Comparison of ENCODE assay signal across 11 mouse cellular contexts in genomic region chr5:142427876-142428275, GRCm38 (mm10). TPM values are rescaled to one million over a fixed set of nuclear protein-coding genes. Genes with fewer than 3 reads are reported as not detected.
DNase-seq lines count a peak whose midpoint lies in the region; ATAC-seq and TF ChIP-seq lines count a peak whose summit lies in the region.
"Had no signal": no experiment of that assay in that cellular context is flagged by ENCODE, and none has a peak within 500 bp of the region (broad histone marks: within the 10 kb centered on the region; RNA-seq: fewer than 3 reads in every experiment).

No protein-coding gene starts in this region.

- H3K4me3 ChIP-seq in intestine, embryonic 14.5 days (ENCODE audit: low read depth, low read length) = no peak overlapping the region
- H3K4me3 ChIP-seq in intestine, postnatal 0 days (ENCODE audit: low read depth, low read length) = no peak overlapping the region
- H3K4me3 ChIP-seq in midbrain, embryonic 10.5 days = no peak overlapping the region
- no peak overlapping the region for H3K4me3 ChIP-seq in midbrain, embryonic 11.5 days (ENCODE audit: low read depth, low read length)

- no peak overlapping the region for H3K9ac ChIP-seq in intestine, embryonic 14.5 days (ENCODE audit: low read length)
- H3K9ac ChIP-seq in intestine, postnatal 0 days (ENCODE audit: low read depth, low read length) = no peak overlapping the region
- no peak overlapping the region for H3K9ac ChIP-seq in midbrain, embryonic 11.5 days (ENCODE audit: low read length)

- WGBS in intestine, embryonic 14.5 days = 77% methylated on average over 10 of the region's 10 CpGs
- 61% methylated on average over 10 of the region's 10 CpGs for WGBS in intestine, postnatal 0 days
- WGBS in midbrain, embryonic 10.5 days = 71% methylated on average over 10 of the region's 10 CpGs
- 57% methylated on average over 10 of the region's 10 CpGs for WGBS in midbrain, embryonic 11.5 days

- ATAC-seq in intestine, embryonic 14.5 days (replicated peaks; ENCODE audit: low FRiP score, low TSS enrichment, low read depth) = no peak
- ATAC-seq in intestine, postnatal 0 days = no peak
- no peak for ATAC-seq in midbrain, embryonic 11.5 days (ENCODE audit: low FRiP score)

- H3K27ac ChIP-seq in intestine, embryonic 14.5 days (ENCODE audit: low read depth) = 0 out of 2 replicates have a peak overlapping the region, but pooled peaks have one; percentile 19
- no peak overlapping the region for H3K27ac ChIP-seq in intestine, postnatal 0 days (ENCODE audit: low read depth, low read length)
- peak overlapping the region; percentile 65 for H3K27ac ChIP-seq in midbrain, embryonic 10.5 days (replicated peaks)
- no peak overlapping the region for H3K27ac ChIP-seq in midbrain, embryonic 11.5 days (ENCODE audit: low read depth, low read length)

- H3K9me3 ChIP-seq in intestine, embryonic 14.5 days (ENCODE audit: control insufficient read depth, low read length) = no peaks in the 10 kb centered on the region
- no peaks in the 10 kb centered on the region for H3K9me3 ChIP-seq in intestine, postnatal 0 days (ENCODE audit: control insufficient read depth)
- no peaks in the 10 kb centered on the region for H3K9me3 ChIP-seq in midbrain, embryonic 10.5 days (replicated peaks)
- H3K9me3 ChIP-seq in midbrain, embryonic 11.5 days (ENCODE audit: control insufficient read depth, low read length) = no peaks in the 10 kb centered on the region

- H3K27me3 ChIP-seq in intestine, embryonic 14.5 days (replicated peaks; ENCODE audit: control insufficient read depth, insufficient read depth, low read length) = no peaks in the 10 kb centered on the region
- no peaks in the 10 kb centered on the region for H3K27me3 ChIP-seq in intestine, postnatal 0 days (replicated peaks; ENCODE audit: control insufficient read depth, insufficient read depth, low read length)
- no peaks in the 10 kb centered on the region for H3K27me3 ChIP-seq in midbrain, embryonic 10.5 days (ENCODE audit: low read depth, poor library complexity, severe bottlenecking)
- H3K27me3 ChIP-seq in midbrain, embryonic 11.5 days (ENCODE audit: control insufficient read depth, insufficient read depth, low read length) = no peaks in the 10 kb centered on the region

- H3K36me3 ChIP-seq in intestine, embryonic 14.5 days (ENCODE audit: control insufficient read depth, insufficient read depth, low read length) = no peaks in the 10 kb centered on the region
- peaks cover 3% of the 10 kb centered on the region; the same call in 1 of the 2 replicates for H3K36me3 ChIP-seq in intestine, postnatal 0 days (ENCODE audit: control insufficient read depth, insufficient read depth)
- peaks cover 40% of the 10 kb centered on the region for H3K36me3 ChIP-seq in midbrain, embryonic 10.5 days
- H3K36me3 ChIP-seq in midbrain, embryonic 11.5 days (ENCODE audit: control insufficient read depth, insufficient read depth, low read length) = no peaks in the 10 kb centered on the region

- peak; percentile 31 for DNase-seq in embryo, embryonic 11 days
- DNase-seq in embryo, embryonic 10 days (ENCODE audit: low spot score) = no peak
- no peak for DNase-seq in intestine, embryonic 14.5 days (ENCODE audit: low spot score)
- DNase-seq in midbrain, embryonic 10.5 days (ENCODE audit: low spot score) = no peak
- no peak for DNase-seq in midbrain, embryonic 11.5 days (ENCODE audit: low spot score, missing footprints)
- DNase-seq in cerebellum, postnatal 25 days = no peak
- DNase-seq in Muller cell, postnatal 12 days (ENCODE audit: inconsistent ontology term) = no peak
- DNase-seq: cerebellum, postnatal 36 days; layer of hippocampus, postnatal 36 days; right cerebral cortex, adult 18-20 months had no signal

- TF ChIP-seq CTCF in intestine, postnatal 0 days (IDR thresholded peaks at IDR 0.05; ENCODE audit: low read depth) = no peak

- peaks cover 27% of the 10 kb centered on the region for H3K4me1 ChIP-seq in intestine, embryonic 14.5 days (replicated peaks; ENCODE audit: control insufficient read depth, insufficient read depth, low read length)
- H3K4me1 ChIP-seq in intestine, postnatal 0 days (replicated peaks; ENCODE audit: control insufficient read depth, insufficient read depth, low read length) = peaks cover 26% of the 10 kb centered on the region
- peaks cover 69% of the 10 kb centered on the region for H3K4me1 ChIP-seq in midbrain, embryonic 10.5 days
- peaks cover 3% of the 10 kb centered on the region; the same call in 1 of the 2 replicates for H3K4me1 ChIP-seq in midbrain, embryonic 11.5 days (ENCODE audit: control insufficient read depth, insufficient read depth, low read length)

- no peak overlapping the region for H3K4me2 ChIP-seq in intestine, embryonic 14.5 days (ENCODE audit: low read length)
- no peak overlapping the region for H3K4me2 ChIP-seq in intestine, postnatal 0 days (replicated peaks; ENCODE audit: low read depth)
- H3K4me2 ChIP-seq in midbrain, embryonic 11.5 days = no peak overlapping the region

RNA-seq across cellular contexts. Expression of gene Foxk1, which starts 26.6 kb away (rescaled TPM):
- polyA plus RNA-seq in intestine, embryonic 14.5 days (2014; fragmentation: Nextera tagmentation; extraction: Ambion mirVana) = 3.6 and 5.6 TPM in 2 replicates
- 2.6 and 4.5 TPM in 2 replicates for polyA plus RNA-seq in intestine, postnatal 0 days (2015; fragmentation: Nextera tagmentation; extraction: Ambion mirVana)
- polyA plus RNA-seq in midbrain, embryonic 10.5 days (2016; fragmentation: Nextera tagmentation; extraction: Ambion mirVana) = 3.7 and 5.3 TPM in 2 replicates
- polyA plus RNA-seq in midbrain, embryonic 11.5 days (2014; fragmentation: Nextera tagmentation; extraction: Ambion mirVana) = 4.0 and 4.2 TPM in 2 replicates

RNA-seq across cellular contexts. Expression of gene Ap5z1, which starts 35.9 kb away (rescaled TPM):
- 10.5 and 12.3 TPM in 2 replicates for polyA plus RNA-seq in intestine, embryonic 14.5 days (2014; fragmentation: Nextera tagmentation; extraction: Ambion mirVana)
- polyA plus RNA-seq in intestine, postnatal 0 days (2015; fragmentation: Nextera tagmentation; extraction: Ambion mirVana) = 9.0 and 9.8 TPM in 2 replicates
- 12.3 and 14.6 TPM in 2 replicates for polyA plus RNA-seq in midbrain, embryonic 10.5 days (2016; fragmentation: Nextera tagmentation; extraction: Ambion mirVana)
- 8.8 and 10.5 TPM in 2 replicates for polyA plus RNA-seq in midbrain, embryonic 11.5 days (2014; fragmentation: Nextera tagmentation; extraction: Ambion mirVana)

Comparison
In these comparisons a context has a peak if more than half of its experiments do, and no peak if none do; other contexts are left out.
1. H3K27ac ChIP-seq: peak in intestine, embryonic 14.5 days (single experiment) and midbrain, embryonic 10.5 days (single experiment); none in intestine, postnatal 0 days (single experiment) and midbrain, embryonic 11.5 days (single experiment).